Mouse (Mus musculus) stomach, postnatal 0 days (tissue): ENCODE measurements around the gene Ms4a10. TPM values are rescaled to one million over a fixed set of nuclear protein-coding genes. Genes with fewer than 3 reads are reported as not detected.

Source experiments
- ATAC-seq: fragments of 200-750 bp; cut with Nextera tagmentation; 2 replicates; pipeline ENCODE4 v1.8.0; 2017; ENCODE audit not compliant: low FRiP score, low TSS enrichment
- DNase-seq: peaks from one replicate; pipeline ENCODE4 v3.0.0-alpha.2; 2016; ENCODE audit warnings: low spot score
- H3K27ac ChIP-seq: fragments of 300-500 bp; sonication (generic); replicated peaks from 2 replicates; pipeline ENCODE4 v1.5.1; 2014; ENCODE audit warnings: mild to moderate bottlenecking, control low read depth
- H3K27me3 ChIP-seq: fragments of 300-500 bp; sonication (generic); 2 replicates; pipeline ENCODE4 v1.6.1; 2014; ENCODE audit warnings: low read length; ENCODE audit not compliant: control insufficient read depth, insufficient read depth
- H3K36me3 ChIP-seq: fragments of 300-500 bp; sonication (generic); 2 replicates; pipeline ENCODE4 v1.6.1; 2014; ENCODE audit warnings: low read length, mixed read lengths; ENCODE audit not compliant: control insufficient read depth, insufficient read depth
- H3K4me1 ChIP-seq: fragments of 300-500 bp; sonication (generic); replicated peaks from 2 replicates; pipeline ENCODE4 v1.6.1; 2014; ENCODE audit warnings: antibody characterized with exemption; ENCODE audit not compliant: control insufficient read depth, insufficient read depth
- H3K4me2 ChIP-seq: fragments of 300-500 bp; sonication (generic); replicated peaks from 2 replicates; pipeline ENCODE4 v1.6.1; 2014; ENCODE audit warnings: low read depth, mild to moderate bottlenecking, control low read depth, moderate library complexity
- H3K4me3 ChIP-seq: fragments of 300-500 bp; sonication (generic); 2 replicates; pipeline ENCODE4 v1.5.1; 2014; ENCODE audit warnings: low read depth, low read length, control low read depth
- H3K9ac ChIP-seq: fragments of 300-500 bp; sonication (generic); 2 replicates; pipeline ENCODE4 v1.6.1; 2014; ENCODE audit warnings: mild to moderate bottlenecking, low read length, control low read depth, mixed read lengths
- H3K9me3 ChIP-seq: fragments of 300-500 bp; sonication (generic); 2 replicates; pipeline ENCODE4 v1.6.1; 2016; ENCODE audit warnings: low read length; ENCODE audit not compliant: control insufficient read depth
- CTCF ChIP-seq: IDR thresholded peaks from 2 replicates; pipeline ENCODE4 v1.5.1; 2016; ENCODE audit warnings: antibody characterized with exemption, low read depth, mild to moderate bottlenecking, moderate library complexity
- EP300 ChIP-seq: optimal IDR thresholded peaks from 2 replicates; pipeline ENCODE3; 2016; ENCODE audit warnings: antibody characterized with exemption
- WGBS: fragments of 180-500 bp; shearing (Covaris S2); extraction: QIAGEN DNeasy Blood & Tissue Kit; methylation state at CpG from one replicate; pipeline ENCODE4 v1.1.7; 2014; 5-methylcytosine and 5-hydroxymethylcytosine counted together
- polyA plus RNA-seq: library from polyadenylated mRNA; unstranded; fragments of >200 nt; fragmentation: Nextera tagmentation; extraction: Ambion mirVana; gene quantifications from 2 replicates; pipeline ENCODE4 v1.2.1, GENCODE M21; 2015

Gene Ms4a10
- polyA plus RNA-seq, 1 experiment from 2014 or later, result not detected

- Histone ChIP-seq H3K27ac (no peak overlapping the region), H3K4me1 (no peaks in the 10 kb centered on the region), H3K27me3 (no peaks in the 10 kb centered on the region), H3K9me3 (no peaks in the 10 kb centered on the region), H3K4me2 (no peak overlapping the region; the same call in 1 of the 2 replicates), H3K9ac (no peak overlapping the region), H3K36me3 (no peaks in the 10 kb centered on the region), H3K4me3 (no peak overlapping the region)
- peak; percentile 73 for DNase-seq
- ATAC-seq, result peak; percentile 39; the same call in 1 of the 2 replicates
- TF ChIP-seq CTCF, result peak; percentile 76
- TF ChIP-seq EP300, result no peak
- WGBS, result 27% methylated on average over 14 of the region's 14 CpGs
Measured at GRCm38 (mm10) chr19:10983146-10983545, 8.7 kb upstream of the Ms4a10 start.

- no peak for ATAC-seq
Measured at GRCm38 (mm10) chr19:10980210-10980609, 5.7 kb upstream of the Ms4a10 start.

GRCm38 (mm10) chr19:10979184-10980168 is 5.0 kb upstream of the Ms4a10 start:
- H3K9me3 ChIP-seq, result no peaks in the 10 kb centered on the region
- no peak overlapping the region for H3K4me3 ChIP-seq
- TF ChIP-seq EP300, result no peak
- TF ChIP-seq CTCF, result peak; percentile 87
- H3K4me2 ChIP-seq, result peak overlapping the region; percentile 27; the same call in 1 of the 2 replicates
- 13% methylated on average over 18 of the region's 18 CpGs for WGBS
- peak; percentile 81 for DNase-seq
- 0 out of 2 replicates have a peak, but pooled peaks cover under 1% of the 10 kb centered on the region for H3K4me1 ChIP-seq
- peak; percentile 33 for ATAC-seq
- H3K36me3 ChIP-seq, result no peaks in the 10 kb centered on the region
- H3K27ac ChIP-seq, result peak overlapping the region; percentile 40; the same call in 1 of the 2 replicates
- H3K27me3 ChIP-seq, result no peaks in the 10 kb centered on the region
- no peak overlapping the region for H3K9ac ChIP-seq

More at GRCm38 (mm10) chr19:10980210-10980609, 5.7 kb upstream of the Ms4a10 start:
- H3K27me3 ChIP-seq, result no peaks in the 10 kb centered on the region
- WGBS, result 76% methylated on average over 5 of the region's 5 CpGs
- no peak overlapping the region for H3K9ac ChIP-seq
- no peak overlapping the region for H3K27ac ChIP-seq
- H3K4me2 ChIP-seq, result no peak overlapping the region
- TF ChIP-seq CTCF (no peak), EP300 (no peak)
- H3K36me3 ChIP-seq, result no peaks in the 10 kb centered on the region
- no peak for DNase-seq
- no peaks in the 10 kb centered on the region for H3K4me1 ChIP-seq
- H3K9me3 ChIP-seq, result no peaks in the 10 kb centered on the region
- H3K4me3 ChIP-seq, result no peak overlapping the region

GRCm38 (mm10) chr19:10976318-10976717 is 1.8 kb upstream of the Ms4a10 start:
- no peak overlapping the region for H3K4me2 ChIP-seq
- WGBS, result 30% methylated on average over 4 of the region's 4 CpGs
- TF ChIP-seq EP300, result no peak
- TF ChIP-seq CTCF, result peak; percentile 74
- 0 out of 2 replicates have a peak, but pooled peaks cover 2% of the 10 kb centered on the region for H3K9me3 ChIP-seq
- DNase-seq (peak; percentile 70), ATAC-seq (peak; percentile 63)
- H3K27ac ChIP-seq, result no peak overlapping the region
- H3K4me1 ChIP-seq, result 0 out of 2 replicates have a peak, but pooled peaks cover 4% of the 10 kb centered on the region
- H3K4me3 ChIP-seq, result no peak overlapping the region
- no peaks in the 10 kb centered on the region for H3K27me3 ChIP-seq
- no peaks in the 10 kb centered on the region for H3K36me3 ChIP-seq
- no peak overlapping the region for H3K9ac ChIP-seq

- H3K4me2 ChIP-seq, result no peak overlapping the region
- TF ChIP-seq CTCF, result no peak
- no peak for TF ChIP-seq EP300
- ATAC-seq, result no peak
Measured at GRCm38 (mm10) chr19:10975187-10975586, 717 bp upstream of the Ms4a10 start.

GRCm38 (mm10) chr19:10973187-10973586 is 1.3 kb downstream of the Ms4a10 start:
- ATAC-seq (no peak), DNase-seq (no peak)
- 0 out of 2 replicates have a peak, but pooled peaks cover 4% of the 10 kb centered on the region for H3K4me1 ChIP-seq
- H3K27ac ChIP-seq, result no peak overlapping the region
- 33% methylated on average over 2 of the region's 2 CpGs for WGBS
- no peaks in the 10 kb centered on the region for H3K36me3 ChIP-seq
- no peak overlapping the region for H3K4me2 ChIP-seq
- no peak overlapping the region for H3K9ac ChIP-seq
- H3K27me3 ChIP-seq, result no peaks in the 10 kb centered on the region
- 0 out of 2 replicates have a peak, but pooled peaks cover 2% of the 10 kb centered on the region for H3K9me3 ChIP-seq
- no peak overlapping the region for H3K4me3 ChIP-seq
- TF ChIP-seq EP300 (no peak), CTCF (no peak)

More at GRCm38 (mm10) chr19:10975187-10975586, 717 bp upstream of the Ms4a10 start:
- Histone ChIP-seq H3K4me3 (no peak overlapping the region), H3K9me3 (0 out of 2 replicates have a peak, but pooled peaks cover 2% of the 10 kb centered on the region), H3K36me3 (no peaks in the 10 kb centered on the region), H3K9ac (no peak overlapping the region), H3K27me3 (no peaks in the 10 kb centered on the region), H3K27ac (no peak overlapping the region), H3K4me1 (0 out of 2 replicates have a peak, but pooled peaks cover 4% of the 10 kb centered on the region)
- 78% methylated on average over 2 of the region's 2 CpGs for WGBS
- no peak for DNase-seq
